Mouse (Mus musculus) midbrain, embryonic 11.5 days (tissue): Measurements from ENCODE around the gene Cdc42bpg. TPM values are rescaled to one million over a fixed set of nuclear protein-coding genes. Genes with fewer than 3 reads are reported as not detected.

Source experiments
- ATAC-seq: fragments of 200-750 bp; cut with Nextera tagmentation; 2 replicates; pipeline ENCODE4 v1.8.0; 2017; ENCODE audit warnings: moderate TSS enrichment, moderate library complexity; ENCODE audit not compliant: low FRiP score
- DNase-seq: peaks from one replicate; pipeline ENCODE4 v3.0.0; 2015; ENCODE audit warnings: low spot score; ENCODE audit errors: missing footprints
- H3K27ac ChIP-seq: fragments of 300-500 bp; sonication (generic); 2 replicates; pipeline ENCODE4 v1.5.1; 2014; ENCODE audit warnings: low read depth, low read length
- H3K27me3 ChIP-seq: fragments of 300-500 bp; sonication (generic); 2 replicates; pipeline ENCODE4 v1.6.1; 2014; ENCODE audit warnings: mild to moderate bottlenecking, low read length, moderate library complexity, mixed read lengths; ENCODE audit not compliant: control insufficient read depth, insufficient read depth
- H3K36me3 ChIP-seq: fragments of 300-500 bp; sonication (generic); 2 replicates; pipeline ENCODE4 v1.6.1; 2014; ENCODE audit warnings: mild to moderate bottlenecking, low read length, moderate library complexity, mixed read lengths; ENCODE audit not compliant: control insufficient read depth, insufficient read depth
- H3K4me1 ChIP-seq: fragments of 300-500 bp; sonication (generic); 2 replicates; pipeline ENCODE4 v1.6.1; 2014; ENCODE audit warnings: low read length; ENCODE audit not compliant: control insufficient read depth, insufficient read depth
- H3K4me2 ChIP-seq: fragments of 300-500 bp; sonication (generic); 2 replicates; pipeline ENCODE4 v1.6.1; 2014; ENCODE audit warnings: mild to moderate bottlenecking, moderate library complexity
- H3K4me3 ChIP-seq: fragments of 300-500 bp; sonication (generic); 2 replicates; pipeline ENCODE4 v1.5.1; 2014; ENCODE audit warnings: low read depth, low read length
- H3K9ac ChIP-seq: fragments of 300-500 bp; sonication (generic); 2 replicates; pipeline ENCODE4 v1.6.1; 2014; ENCODE audit warnings: low read length
- H3K9me3 ChIP-seq: fragments of 300-500 bp; sonication (generic); 2 replicates; pipeline ENCODE4 v1.6.1; 2016; ENCODE audit warnings: low read length; ENCODE audit not compliant: control insufficient read depth
- WGBS: fragments of 180-500 bp; shearing (Covaris S2); extraction: QIAGEN DNeasy Blood & Tissue Kit; methylation state at CpG from one replicate; pipeline ENCODE4 v1.1.7; 2014; 5-methylcytosine and 5-hydroxymethylcytosine counted together
- polyA plus RNA-seq: library from polyadenylated mRNA; unstranded; fragments of >200 nt; fragmentation: Nextera tagmentation; extraction: Ambion mirVana; gene quantifications from 2 replicates; pipeline ENCODE4 v1.2.1, GENCODE M21; 2014

Gene Cdc42bpg
- polyA plus RNA-seq, 1 experiment from 2014 or later, result 0.42 TPM

GRCm38 (mm10) chr19:6331719-6332516 lies 25.7 kb downstream of the Cdc42bpg start:
- Histone ChIP-seq H3K27me3 (no peaks in the 10 kb centered on the region), H3K9me3 (no peaks in the 10 kb centered on the region), H3K27ac (no peak overlapping the region), H3K4me2 (peak overlapping the region; percentile 24), H3K9ac (peak overlapping the region; percentile 46), H3K4me3 (peak overlapping the region; percentile 9; the same call in 1 of the 2 replicates), H3K36me3 (no peaks in the 10 kb centered on the region), H3K4me1 (peaks cover 20% of the 10 kb centered on the region)
- ATAC-seq (no peak), DNase-seq (peak; percentile 94)
- WGBS, result 22% methylated on average over 13 of the region's 13 CpGs

GRCm38 (mm10) chr19:6333761-6334595 lies 27.7 kb downstream of the Cdc42bpg start:
- H3K4me3 ChIP-seq, result peak overlapping the region; percentile 58; the same call in 1 of the 2 replicates
- WGBS, result 75% methylated on average over 9 of the region's 9 CpGs
- H3K9me3 ChIP-seq, result no peaks in the 10 kb centered on the region
- no peaks in the 10 kb centered on the region for H3K27me3 ChIP-seq
- no peak overlapping the region for H3K27ac ChIP-seq
- H3K4me1 ChIP-seq, result peaks cover 20% of the 10 kb centered on the region
- ATAC-seq (no peak), DNase-seq (peak; percentile 77)
- peak overlapping the region; percentile 13 for H3K9ac ChIP-seq
- peaks cover 7% of the 10 kb centered on the region for H3K36me3 ChIP-seq
- peak overlapping the region; percentile 82 for H3K4me2 ChIP-seq

- peak within 1 kb of the TSS; percentile 48; the same call in 1 of the 2 replicates for H3K27ac ChIP-seq
- H3K9me3 ChIP-seq, result no peaks in the 10 kb centered on the region
- peak; percentile 90 for ATAC-seq
- peak within 1 kb of the TSS; percentile 82 for H3K4me2 ChIP-seq
- WGBS, result under 1% methylated on average over 43 of the region's 43 CpGs
- H3K4me1 ChIP-seq, result peaks cover 20% of the 10 kb centered on the region
- peak within 1 kb of the TSS; percentile 58 for H3K4me3 ChIP-seq
- H3K9ac ChIP-seq, result peak within 1 kb of the TSS; percentile 80
- peaks cover 9% of the 10 kb centered on the region for H3K36me3 ChIP-seq
- peak; percentile 99 for DNase-seq
- H3K27me3 ChIP-seq, result no peaks in the 10 kb centered on the region
These were observed 28.6 kb downstream of the Cdc42bpg start, which contains the start of gene Men1 for GRCm38 (mm10) chr19:6334673-6335457. Men1 (plus strand) TSS chr19:6334979.

- Histone ChIP-seq H3K27ac (no peak overlapping the region), H3K9ac (peak overlapping the region; percentile 80), H3K9me3 (no peaks in the 10 kb centered on the region), H3K4me1 (peaks cover 20% of the 10 kb centered on the region), H3K4me3 (peak overlapping the region; percentile 58), H3K27me3 (no peaks in the 10 kb centered on the region), H3K36me3 (peaks cover 12% of the 10 kb centered on the region), H3K4me2 (peak overlapping the region; percentile 82)
- under 1% methylated on average over 25 of the region's 25 CpGs for WGBS
- ATAC-seq, result peak; percentile 36
- DNase-seq, result no peak
These were observed 29.2 kb downstream of the Cdc42bpg start for GRCm38 (mm10) chr19:6335458-6335827.

- no peak overlapping the region for H3K27ac ChIP-seq
- peaks cover 22% of the 10 kb centered on the region for H3K4me1 ChIP-seq
- H3K9me3 ChIP-seq, result no peaks in the 10 kb centered on the region
- peak overlapping the region; percentile 58 for H3K4me3 ChIP-seq
- ATAC-seq (no peak), DNase-seq (peak; percentile 72)
- 93% methylated on average over 10 of the region's 10 CpGs for WGBS
- H3K27me3 ChIP-seq, result no peaks in the 10 kb centered on the region
- H3K36me3 ChIP-seq, result peaks cover 12% of the 10 kb centered on the region
- H3K9ac ChIP-seq, result peak overlapping the region; percentile 21; the same call in 1 of the 2 replicates
- H3K4me2 ChIP-seq, result peak overlapping the region; percentile 82
These were observed 30.7 kb downstream of the Cdc42bpg start for GRCm38 (mm10) chr19:6336920-6337319.

GRCm38 (mm10) chr19:6338171-6338570 lies 31.9 kb downstream of the Cdc42bpg start:
- H3K4me1 ChIP-seq, result peaks cover 20% of the 10 kb centered on the region
- no peak overlapping the region for H3K27ac ChIP-seq
- H3K27me3 ChIP-seq, result no peaks in the 10 kb centered on the region
- ATAC-seq (no peak), DNase-seq (peak; percentile 56)
- no peak overlapping the region for H3K4me3 ChIP-seq
- no peak overlapping the region for H3K9ac ChIP-seq
- no peaks in the 10 kb centered on the region for H3K9me3 ChIP-seq
- WGBS, result 94% methylated on average over 7 of the region's 7 CpGs
- no peak overlapping the region for H3K4me2 ChIP-seq
- peaks cover 12% of the 10 kb centered on the region for H3K36me3 ChIP-seq

GRCm38 (mm10) chr19:6338716-6339115 lies 32.5 kb downstream of the Cdc42bpg start:
- H3K9me3 ChIP-seq, result no peaks in the 10 kb centered on the region
- H3K36me3 ChIP-seq, result peaks cover 12% of the 10 kb centered on the region
- H3K4me2 ChIP-seq, result no peak overlapping the region
- H3K27ac ChIP-seq, result no peak overlapping the region
- WGBS, result 93% methylated on average over 11 of the region's 11 CpGs
- H3K4me3 ChIP-seq, result no peak overlapping the region
- no peaks in the 10 kb centered on the region for H3K27me3 ChIP-seq
- DNase-seq, result peak; percentile 47
- no peak for ATAC-seq
- H3K4me1 ChIP-seq, result peaks cover 20% of the 10 kb centered on the region
- H3K9ac ChIP-seq, result no peak overlapping the region

- Histone ChIP-seq H3K4me3 (no peak overlapping the region), H3K9me3 (no peaks in the 10 kb centered on the region), H3K4me2 (no peak overlapping the region), H3K27ac (no peak overlapping the region), H3K36me3 (peaks cover 12% of the 10 kb centered on the region), H3K9ac (no peak overlapping the region), H3K27me3 (no peaks in the 10 kb centered on the region), H3K4me1 (peaks cover 19% of the 10 kb centered on the region)
- DNase-seq, result peak; percentile 59
- ATAC-seq, result no peak
- 96% methylated on average over 6 of the region's 6 CpGs for WGBS
These were observed 32.9 kb downstream of the Cdc42bpg start for GRCm38 (mm10) chr19:6339191-6339590.
